Mouse (Mus musculus) hindbrain, embryonic 10.5 days (tissue): ENCODE measurements around the gene Myl3. TPM values are rescaled to one million over a fixed set of nuclear protein-coding genes. Genes with fewer than 3 reads are reported as not detected.

Experiments
- DNase-seq: peaks from one replicate; pipeline ENCODE4 v3.0.0-alpha.2; 2017; ENCODE audit warnings: low spot score
- H3K27ac ChIP-seq: fragments of 300-500 bp; sonication (generic); 2 replicates; pipeline ENCODE4 v1.5.1; 2016; ENCODE audit warnings: mild to moderate bottlenecking, moderate library complexity
- H3K27me3 ChIP-seq: fragments of 300-500 bp; sonication (generic); 2 replicates; pipeline ENCODE4 v1.6.1; 2016; ENCODE audit warnings: mild to moderate bottlenecking; ENCODE audit not compliant: poor library complexity, insufficient read depth, severe bottlenecking
- H3K36me3 ChIP-seq: fragments of 300-500 bp; sonication (generic); 2 replicates; pipeline ENCODE4 v1.6.1; 2016; ENCODE audit warnings: mild to moderate bottlenecking, moderate library complexity
- H3K4me1 ChIP-seq: fragments of 300-500 bp; sonication (generic); replicated peaks from 2 replicates; pipeline ENCODE4 v1.6.1; 2016; ENCODE audit warnings: mild to moderate bottlenecking
- H3K4me3 ChIP-seq: fragments of 300-500 bp; sonication (generic); 2 replicates; pipeline ENCODE4 v1.5.1; 2016; ENCODE audit warnings: mild to moderate bottlenecking, moderate library complexity
- H3K9me3 ChIP-seq: fragments of 300-500 bp; sonication (generic); 2 replicates; pipeline ENCODE4 v1.6.1; 2016; ENCODE audit warnings: mild to moderate bottlenecking, moderate library complexity
- WGBS: fragments of 180-500 bp; shearing (Covaris S2); methylation state at CpG from one replicate; pipeline ENCODE4 v1.1.7; 2016; 5-methylcytosine and 5-hydroxymethylcytosine counted together
- polyA plus RNA-seq: library from polyadenylated mRNA; unstranded; fragments of >200 nt; fragmentation: Nextera tagmentation; extraction: Ambion mirVana; gene quantifications from 2 replicates; pipeline ENCODE4 v1.2.1, GENCODE M21; 2016

Gene Myl3
- polyA plus RNA-seq, 1 experiment from 2014 or later: not detected

- H3K27me3 ChIP-seq: peaks cover 73% of the 10 kb centered on the region
- peaks cover 66% of the 10 kb centered on the region for H3K4me1 ChIP-seq
- no peak for DNase-seq
- no peak overlapping the region for H3K4me3 ChIP-seq
- H3K9me3 ChIP-seq: no peaks in the 10 kb centered on the region
- peak overlapping the region; percentile 73 for H3K27ac ChIP-seq
- no peaks in the 10 kb centered on the region for H3K36me3 ChIP-seq
- WGBS: 43% methylated on average over 9 of the region's 9 CpGs
These were observed 5.3 kb upstream of the Myl3 start for GRCm38 (mm10) chr9:110736362-110736761.

DNA sequence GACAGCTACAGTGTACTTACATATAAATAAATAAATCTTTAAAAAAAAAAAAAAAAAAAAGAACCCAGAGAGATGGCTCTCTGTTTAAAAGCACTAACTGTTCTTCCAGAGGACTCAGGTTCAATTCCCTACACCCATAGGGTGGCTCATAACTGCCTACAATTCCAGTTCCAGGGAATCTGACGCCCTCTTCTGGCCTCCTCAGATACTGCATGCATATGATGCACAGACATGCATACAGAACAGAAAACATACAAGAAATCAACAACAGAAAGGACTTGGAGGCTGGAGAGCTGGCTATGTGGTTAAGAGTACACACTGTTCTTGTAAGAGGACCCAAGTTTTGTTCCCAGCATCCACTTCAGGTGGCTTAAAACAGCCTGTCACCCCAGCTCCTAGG, 3.6 kb upstream of the Myl3 start:
- Histone ChIP-seq H3K9me3 (no peaks in the 10 kb centered on the region), H3K27ac (no peak overlapping the region), H3K27me3 (peaks cover 73% of the 10 kb centered on the region), H3K36me3 (no peaks in the 10 kb centered on the region), H3K4me3 (no peak overlapping the region), H3K4me1 (peaks cover 65% of the 10 kb centered on the region)
- 31% methylated on average over 1 of the region's 1 CpGs for WGBS
- DNase-seq: no peak

DNA sequence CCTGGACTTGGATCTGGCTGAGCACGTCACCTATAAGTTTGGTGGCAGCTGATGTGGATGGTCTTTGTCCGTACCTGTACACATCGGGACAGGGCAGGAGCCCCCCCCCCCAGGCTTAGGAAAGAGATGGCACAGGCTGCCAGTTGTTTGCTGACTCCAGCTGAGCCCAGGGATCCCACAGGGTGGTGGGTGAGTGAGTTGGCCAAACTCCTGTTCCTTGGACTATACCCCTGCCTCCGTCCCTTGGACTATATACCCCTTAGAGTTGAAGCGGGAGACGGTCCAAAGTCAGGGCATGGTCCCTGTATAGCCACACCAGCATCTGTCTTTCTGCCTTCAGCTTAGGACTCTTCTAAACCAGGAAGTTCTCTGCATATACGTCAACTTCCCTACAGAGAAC, 1.7 kb upstream of the Myl3 start:
- Histone ChIP-seq H3K4me3 (no peak overlapping the region), H3K27me3 (peaks cover 74% of the 10 kb centered on the region), H3K36me3 (no peaks in the 10 kb centered on the region), H3K9me3 (no peaks in the 10 kb centered on the region), H3K27ac (no peak overlapping the region), H3K4me1 (peaks cover 57% of the 10 kb centered on the region)
- no peak for DNase-seq
- WGBS: 89% methylated on average over 7 of the region's 7 CpGs

DNA sequence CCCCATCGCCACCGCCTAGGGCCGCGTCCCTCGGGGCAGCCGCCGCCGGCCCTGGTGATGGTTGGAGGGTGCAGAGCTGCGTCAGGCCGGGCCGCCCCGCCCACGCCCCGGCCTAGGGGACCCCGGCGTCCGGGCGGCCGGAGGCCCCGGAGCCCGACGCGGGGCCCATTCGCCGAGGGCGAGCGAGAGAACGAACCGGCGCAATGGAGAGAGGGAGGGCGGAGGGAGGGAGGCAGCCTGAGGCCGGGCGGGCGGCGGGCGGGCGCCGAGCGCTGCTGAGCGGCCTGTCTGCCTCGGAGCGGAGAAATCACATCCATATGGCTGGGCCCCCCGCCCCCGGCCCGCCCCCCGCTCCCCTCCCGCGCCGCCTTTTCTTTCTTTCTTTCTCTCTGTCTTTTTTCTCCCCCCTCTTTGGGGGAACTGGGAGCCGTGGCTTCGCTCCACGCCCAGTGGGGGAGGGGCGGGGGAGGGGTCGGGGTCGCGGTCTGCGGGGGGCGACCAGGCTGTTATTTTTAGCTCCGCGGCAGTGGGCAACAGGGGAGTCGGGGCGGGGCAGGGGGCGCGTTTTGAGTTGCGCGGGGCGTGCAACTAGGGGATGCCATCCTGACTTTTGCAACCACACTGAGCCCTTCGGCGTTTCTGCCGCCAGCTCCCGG, 762 bp downstream of the Myl3 start:
- DNase-seq: no peak
- WGBS: under 1% methylated on average over 63 of the region's 71 CpGs
- peaks cover 75% of the 10 kb centered on the region for H3K27me3 ChIP-seq
- H3K27ac ChIP-seq: peak overlapping the region; percentile 94
- no peaks in the 10 kb centered on the region for H3K36me3 ChIP-seq
- peaks cover 57% of the 10 kb centered on the region for H3K4me1 ChIP-seq
- H3K4me3 ChIP-seq: peak overlapping the region; percentile 79
- no peaks in the 10 kb centered on the region for H3K9me3 ChIP-seq

DNA sequence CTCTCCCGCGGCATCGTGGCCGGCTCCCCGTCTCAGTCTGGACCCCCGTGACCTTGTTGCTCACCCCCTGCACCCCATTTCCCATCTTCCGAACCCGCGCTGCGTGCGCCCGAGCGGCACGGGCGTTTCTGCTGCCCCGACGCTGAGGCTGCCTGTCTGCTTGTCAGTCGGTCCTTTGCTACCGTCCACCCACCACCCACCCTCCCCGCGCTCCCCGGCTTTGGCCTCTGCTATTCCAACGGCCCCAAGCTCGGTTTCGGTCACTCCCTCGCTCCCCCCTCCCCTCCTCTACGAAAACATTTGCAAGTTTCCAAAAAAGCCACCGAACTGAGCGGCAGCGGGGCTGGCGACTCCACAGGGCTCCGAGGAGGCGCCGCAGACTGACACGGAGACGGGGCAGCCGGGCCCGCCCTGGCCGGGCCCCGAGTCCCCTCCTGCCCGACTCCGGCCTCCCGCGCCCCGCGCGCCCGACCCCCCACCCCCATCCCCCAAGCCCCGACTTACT, 1.3 kb downstream of the Myl3 start:
- no peaks in the 10 kb centered on the region for H3K9me3 ChIP-seq
- peak overlapping the region; percentile 79 for H3K4me3 ChIP-seq
- WGBS: 1% methylated on average over 49 of the region's 49 CpGs
- H3K36me3 ChIP-seq: no peaks in the 10 kb centered on the region
- H3K27ac ChIP-seq: peak overlapping the region; percentile 94
- peaks cover 78% of the 10 kb centered on the region for H3K27me3 ChIP-seq
- peak; percentile 79 for DNase-seq
- H3K4me1 ChIP-seq: peaks cover 57% of the 10 kb centered on the region

DNA sequence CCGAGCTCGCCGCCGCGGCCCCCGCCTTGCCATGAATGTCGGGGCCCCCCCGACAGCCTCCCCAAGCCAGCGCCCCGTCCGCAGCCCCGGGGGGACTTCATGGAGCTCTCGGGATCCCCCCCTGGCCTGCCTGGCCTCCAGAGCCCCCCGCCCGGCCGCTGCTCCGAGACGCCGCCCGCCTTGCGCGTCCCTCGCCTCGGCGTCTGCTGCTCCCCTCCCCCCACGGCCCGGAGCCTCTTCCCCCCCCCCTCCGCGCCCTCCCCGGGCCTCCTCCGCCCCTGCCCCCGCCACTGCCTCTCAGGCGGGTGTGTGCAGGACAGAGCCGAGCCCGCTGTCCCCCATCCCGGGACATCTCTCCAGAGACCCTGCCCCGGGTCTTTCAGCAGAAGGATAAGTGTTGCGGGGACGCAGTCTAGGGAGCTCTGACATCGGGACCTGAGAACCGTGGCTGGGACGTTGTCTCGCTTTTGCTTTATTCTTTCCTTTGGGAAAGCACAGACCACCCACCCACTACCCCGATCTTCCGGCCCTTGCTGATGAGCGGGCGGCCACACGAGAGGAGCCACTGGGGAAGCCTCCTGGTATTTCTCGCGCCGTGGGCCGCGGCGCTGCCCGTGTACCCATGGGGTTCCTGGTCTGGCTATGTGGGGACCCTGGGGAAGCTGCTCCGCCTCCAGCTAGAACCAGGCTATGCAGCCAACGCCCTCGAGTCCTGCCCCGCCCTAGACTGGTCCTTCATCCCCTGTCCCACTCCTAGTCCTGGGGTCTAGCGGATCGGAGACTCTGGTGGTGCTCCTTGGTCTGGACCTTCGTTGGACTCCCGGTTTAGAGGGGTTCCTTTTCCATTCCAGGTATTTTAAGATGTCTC, 2.0 kb downstream of the Myl3 start:
- Histone ChIP-seq H3K36me3 (no peaks in the 10 kb centered on the region), H3K27me3 (peaks cover 81% of the 10 kb centered on the region), H3K4me1 (peaks cover 57% of the 10 kb centered on the region), H3K9me3 (no peaks in the 10 kb centered on the region), H3K4me3 (peak overlapping the region; percentile 79), H3K27ac (peak overlapping the region; percentile 94)
- peak; percentile 72 for DNase-seq
- 2% methylated on average over 62 of the region's 63 CpGs for WGBS

DNA sequence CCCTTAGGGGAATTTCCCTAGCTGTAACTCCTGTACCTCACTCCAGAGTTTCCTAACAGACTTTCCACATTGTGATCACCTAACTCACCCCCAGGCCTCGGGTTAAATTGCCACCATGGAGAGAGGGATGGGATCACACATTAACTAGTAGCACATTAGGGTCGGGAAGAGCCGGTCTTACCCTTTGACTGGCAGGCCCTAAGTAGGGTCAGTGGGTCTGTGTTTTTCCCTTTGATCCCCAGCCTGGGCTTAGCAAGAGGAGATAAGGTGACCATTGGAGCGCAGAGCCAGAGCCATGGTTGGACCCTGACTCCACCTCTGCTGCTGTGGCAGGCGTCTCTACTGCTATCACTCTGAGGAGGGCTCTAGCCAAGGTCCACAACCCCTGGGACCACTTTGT, 4.1 kb downstream of the Myl3 start:
- Histone ChIP-seq H3K4me1 (peaks cover 60% of the 10 kb centered on the region), H3K36me3 (no peaks in the 10 kb centered on the region), H3K27ac (no peak overlapping the region), H3K4me3 (no peak overlapping the region), H3K9me3 (no peaks in the 10 kb centered on the region), H3K27me3 (peaks cover 72% of the 10 kb centered on the region)
- 9% methylated on average over 5 of the region's 5 CpGs for WGBS
- DNase-seq: no peak

GRCm38 (mm10) chr9:110746238-110746637, 4.6 kb downstream of the Myl3 start:
- Histone ChIP-seq H3K4me1 (peaks cover 60% of the 10 kb centered on the region), H3K27me3 (peaks cover 67% of the 10 kb centered on the region), H3K27ac (0 out of 2 replicates have a peak overlapping the region, but pooled peaks have one; percentile 40), H3K4me3 (no peak overlapping the region), H3K36me3 (no peaks in the 10 kb centered on the region), H3K9me3 (no peaks in the 10 kb centered on the region)
- no peak for DNase-seq
- WGBS: 40% methylated on average over 5 of the region's 5 CpGs

GRCm38 (mm10) chr9:110746961-110747360, 5.3 kb downstream of the Myl3 start, which contains the start of gene Pth1r:
Gene Pth1r, minus strand, starts transcription at chr9:110747145.
- H3K4me3 ChIP-seq: no peak within 1 kb of the TSS
- H3K27ac ChIP-seq: 0 out of 2 replicates have a peak within 1 kb of the TSS, but pooled peaks have one; percentile 40
- no peaks in the 10 kb centered on the region for H3K36me3 ChIP-seq
- peaks cover 65% of the 10 kb centered on the region for H3K27me3 ChIP-seq
- H3K9me3 ChIP-seq: no peaks in the 10 kb centered on the region
- H3K4me1 ChIP-seq: peaks cover 59% of the 10 kb centered on the region
- DNase-seq: no peak
- WGBS: 71% methylated on average over 7 of the region's 7 CpGs

DNA sequence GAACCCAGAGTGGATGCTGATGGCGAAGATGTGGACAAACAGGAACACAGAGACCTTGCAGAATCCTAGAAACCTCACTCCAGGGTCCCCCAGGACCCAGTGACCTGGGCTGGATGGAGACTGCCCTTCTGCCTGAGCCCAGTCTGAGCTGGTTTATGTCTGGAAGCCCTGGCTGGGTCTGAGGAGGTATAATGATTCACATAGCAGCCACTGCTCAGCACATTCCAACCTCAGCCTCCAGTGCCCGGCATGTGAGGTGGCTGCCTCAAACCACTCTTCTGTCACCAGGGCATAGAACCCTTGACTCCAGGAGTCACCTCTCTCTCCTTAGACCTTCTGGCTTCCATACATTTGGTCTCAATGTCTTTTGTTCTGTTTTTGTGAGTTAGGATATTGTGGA, 6.8 kb downstream of the Myl3 start:
- H3K27ac ChIP-seq: no peak overlapping the region
- H3K27me3 ChIP-seq: peaks cover 58% of the 10 kb centered on the region

GRCm38 (mm10) chr9:110750404-110751187, 8.9 kb downstream of the Myl3 start:
- peak overlapping the region; percentile 3 for H3K27ac ChIP-seq
- DNase-seq: no peak

More for the DNA sequence above, 6.8 kb downstream of the Myl3 start:
- H3K9me3 ChIP-seq: no peaks in the 10 kb centered on the region
- no peak for DNase-seq
- H3K36me3 ChIP-seq: no peaks in the 10 kb centered on the region
- H3K4me1 ChIP-seq: peaks cover 58% of the 10 kb centered on the region
- no peak overlapping the region for H3K4me3 ChIP-seq
- WGBS: 64% methylated on average over 2 of the region's 2 CpGs

GRCm38 (mm10) chr9:110751412-110751811, 9.8 kb downstream of the Myl3 start:
- H3K9me3 ChIP-seq: no peaks in the 10 kb centered on the region
- WGBS: 85% methylated on average over 5 of the region's 5 CpGs
- peaks cover 28% of the 10 kb centered on the region for H3K27me3 ChIP-seq
- peaks cover 51% of the 10 kb centered on the region for H3K4me1 ChIP-seq
- no peaks in the 10 kb centered on the region for H3K36me3 ChIP-seq
- DNase-seq: no peak
- peak overlapping the region; percentile 3 for H3K27ac ChIP-seq
- H3K4me3 ChIP-seq: no peak overlapping the region

More at GRCm38 (mm10) chr9:110750404-110751187, 8.9 kb downstream of the Myl3 start:
- no peaks in the 10 kb centered on the region for H3K9me3 ChIP-seq
- H3K4me1 ChIP-seq: peaks cover 60% of the 10 kb centered on the region
- H3K4me3 ChIP-seq: no peak overlapping the region
- peaks cover 37% of the 10 kb centered on the region for H3K27me3 ChIP-seq
- WGBS: 44% methylated on average over 14 of the region's 14 CpGs
- no peaks in the 10 kb centered on the region for H3K36me3 ChIP-seq
